Mouse (Mus musculus) adrenal gland, adult (tissue): ENCODE results near the gene Gm38431.

ENCODE experiments used
- DNase-seq, 2 experiments: peaks; one replicate each; pipeline ENCODE4 v3.0.0; 2022 to 2023; ENCODE audit warnings: low spot score in 1 of 2; ENCODE audit not compliant: inconsistent age in 2 of 2

Gm38431 gene

GRCm38 (mm10) chr9:21022288-21022687, 69.5 kb downstream of the Gm38431 start:
- DNase-seq: no peak

DNA sequence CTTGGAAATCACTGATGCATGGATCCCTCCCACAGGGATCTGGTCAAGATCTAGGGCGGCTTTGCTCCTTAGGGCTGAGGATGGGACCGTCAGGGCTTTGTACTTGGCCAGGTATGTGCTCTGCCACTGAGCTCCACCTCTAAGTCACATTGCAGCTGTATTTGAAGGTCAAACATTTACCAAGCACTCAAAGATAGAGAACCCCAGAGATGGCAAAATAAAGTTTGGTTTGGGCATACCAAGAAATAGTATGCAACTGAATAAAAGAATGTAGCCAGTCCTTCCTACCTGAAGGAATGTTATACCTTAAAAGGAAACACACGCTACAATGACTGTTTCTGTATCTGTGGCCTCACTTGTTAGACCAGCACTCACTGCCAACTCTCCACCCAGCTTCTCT, 70.4 kb downstream of the Gm38431 start:
- DNase-seq: no peak

GRCm38 (mm10) chr9:21018600-21018999, 73.2 kb downstream of the Gm38431 start:
- DNase-seq: no peak
